Mouse (Mus musculus) small intestine, adult 2 months (tissue): ENCODE measurements around the gene Htr5b.

Experiments
- CTCF ChIP-seq: fragments of 200-500 bp; IDR thresholded peaks from 2 replicates; pipeline ENCODE4 v1.5.1; 2012; ENCODE audit warnings: low read depth, mild to moderate bottlenecking, control low read depth, inconsistent platforms, low read length, moderate library complexity, mixed read lengths; ENCODE audit not compliant: insufficient replicate concordance, insufficient read length; ENCODE audit errors: extremely low read depth
- POLR2A ChIP-seq: fragments of 200-500 bp; IDR thresholded peaks from 2 replicates; pipeline ENCODE4 v1.6.1; 2012; ENCODE audit warnings: low read depth, mild to moderate bottlenecking, control low read depth, inconsistent platforms, low read length, moderate library complexity

DNA sequence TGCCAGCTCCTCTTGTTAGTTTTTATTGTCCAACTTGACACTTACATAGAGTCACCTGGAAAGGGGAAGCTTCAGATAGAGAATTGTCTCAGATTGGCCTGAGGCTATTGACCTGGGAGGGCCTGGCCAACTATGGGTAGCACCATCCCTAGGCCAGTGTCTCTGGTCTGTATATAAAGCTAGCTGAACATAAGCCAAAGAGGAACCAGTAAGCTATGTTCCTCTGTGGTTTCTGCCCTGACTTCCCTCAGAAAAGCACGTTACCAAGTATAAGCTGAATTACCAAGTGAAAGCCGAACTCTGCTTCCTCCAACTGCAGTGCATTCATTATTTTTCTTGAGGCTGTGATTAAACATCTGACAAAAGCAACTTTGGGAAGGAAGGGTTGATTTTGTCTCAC, 19.5 kb downstream of the Htr5b start:
- no peak for TF ChIP-seq CTCF
- TF ChIP-seq POLR2A: no peak
